Mouse (Mus musculus) thymus, adult 2 months (tissue): ENCODE data around the gene Vat1.
"Not testable (repeated sequence)": the region's sequence is repeated elsewhere in the genome, so short reads cannot be mapped to it uniquely, and the experiment has no call there.

Experiments used
- CTCF ChIP-seq: fragments of 200-500 bp; IDR thresholded peaks from 2 replicates; pipeline ENCODE4 v1.5.1; 2012; ENCODE audit warnings: mild to moderate bottlenecking, control low read depth, low read length, moderate library complexity, borderline replicate concordance; ENCODE audit not compliant: control insufficient read depth, poor library complexity, insufficient read depth; ENCODE audit errors: extremely low read depth
- POLR2A ChIP-seq: fragments of 200-500 bp; IDR thresholded peaks from 2 replicates; pipeline ENCODE4 v1.6.1; 2012; ENCODE audit warnings: mild to moderate bottlenecking, low read length, control low read depth, moderate library complexity; ENCODE audit not compliant: control insufficient read depth, poor library complexity, insufficient read depth; ENCODE audit errors: extremely low read depth

DNA sequence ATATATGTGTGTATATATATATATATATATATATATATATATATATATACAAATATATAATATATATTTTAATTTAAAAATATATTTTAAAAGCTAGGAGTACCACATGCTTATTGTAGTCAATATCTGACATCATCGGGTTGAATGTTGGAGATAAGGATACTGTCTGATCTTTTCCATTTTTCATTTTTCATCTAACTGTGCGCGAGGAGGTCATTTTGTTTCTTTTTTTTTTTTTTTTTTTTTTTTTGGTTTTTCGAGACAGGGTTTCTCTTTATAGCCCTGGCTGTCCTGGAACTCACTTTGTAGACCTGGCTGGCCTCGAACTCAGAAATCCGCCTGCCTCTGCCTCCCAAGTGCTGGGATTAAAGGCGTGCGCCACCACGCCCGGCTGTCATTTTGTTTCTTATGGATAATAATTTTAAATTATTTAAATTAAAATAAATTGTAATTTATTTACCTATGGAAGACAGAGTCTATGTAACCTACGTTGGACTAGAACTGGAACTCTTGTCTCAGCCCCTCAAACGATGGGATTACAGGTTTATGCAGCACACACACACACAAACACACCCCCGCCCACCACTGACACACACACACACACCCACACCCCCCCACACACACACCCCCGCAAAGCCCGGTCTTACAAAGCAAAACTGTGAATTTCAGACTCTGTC lies 24.4 kb downstream of the Vat1 start:
- not testable (repeated sequence) for TF ChIP-seq POLR2A, CTCF
